Mouse (Mus musculus) c-Kit-positive CD71-positive TER-119-negative erythroid progenitor cells, embryonic 14.5 days (primary cell): ENCODE measurements around the gene Apbb2.

Experiments used
- DNase-seq: peaks from one replicate; pipeline ENCODE4 v3.0.0-alpha.2; 2013; ENCODE audit warnings: low read depth

The Apbb2 gene

DNA sequence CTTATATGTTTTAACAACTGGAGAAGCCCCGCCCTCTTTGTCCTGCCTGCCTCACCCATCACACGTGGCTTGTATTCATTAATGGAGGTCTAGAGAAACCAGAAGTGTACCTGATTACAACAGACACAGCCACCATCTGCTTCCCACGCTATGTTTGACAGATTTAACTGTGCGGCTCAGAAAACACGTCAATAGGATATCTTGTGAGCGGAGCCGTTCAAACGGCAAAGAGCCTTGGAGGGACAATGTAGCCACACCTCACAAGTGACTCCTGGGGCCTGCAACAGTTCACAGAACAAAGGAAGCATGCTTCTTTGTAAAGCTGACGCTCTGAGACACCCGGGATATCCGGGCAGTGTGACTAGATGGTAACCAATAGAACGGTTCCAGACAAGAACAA, 145.0 kb downstream of the Apbb2 start:
- DNase-seq, result no peak

DNA sequence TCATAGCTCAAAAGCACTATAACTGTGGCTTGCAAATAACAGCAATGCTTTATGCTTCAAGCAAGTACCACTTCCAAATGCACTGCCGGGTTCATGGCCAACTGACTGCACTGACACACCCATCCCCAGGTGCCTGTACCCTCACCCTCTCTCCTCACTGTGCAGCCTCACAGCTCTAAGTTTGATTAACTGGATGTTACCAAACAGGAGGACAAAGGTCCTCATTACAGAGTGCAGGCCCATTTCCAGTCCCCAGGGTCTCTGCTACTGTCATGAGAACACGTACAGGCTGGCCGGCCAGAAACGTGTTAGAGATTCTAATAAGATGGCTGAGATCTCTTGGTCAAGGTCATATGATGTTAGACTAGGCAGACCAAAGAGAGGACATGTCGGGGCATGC, 147.7 kb downstream of the Apbb2 start:
- DNase-seq, result no peak

- DNase-seq, result no peak
Observed at GRCm38 (mm10) chr5:66469685-66470084, 148.9 kb downstream of the Apbb2 start.

GRCm38 (mm10) chr5:66468331-66469001, 150.1 kb downstream of the Apbb2 start:
- DNase-seq, result no peak

GRCm38 (mm10) chr5:66462665-66463064, 155.9 kb downstream of the Apbb2 start:
- no peak for DNase-seq

- no peak for DNase-seq
Observed at GRCm38 (mm10) chr5:66458851-66459250, 159.7 kb downstream of the Apbb2 start.

DNA sequence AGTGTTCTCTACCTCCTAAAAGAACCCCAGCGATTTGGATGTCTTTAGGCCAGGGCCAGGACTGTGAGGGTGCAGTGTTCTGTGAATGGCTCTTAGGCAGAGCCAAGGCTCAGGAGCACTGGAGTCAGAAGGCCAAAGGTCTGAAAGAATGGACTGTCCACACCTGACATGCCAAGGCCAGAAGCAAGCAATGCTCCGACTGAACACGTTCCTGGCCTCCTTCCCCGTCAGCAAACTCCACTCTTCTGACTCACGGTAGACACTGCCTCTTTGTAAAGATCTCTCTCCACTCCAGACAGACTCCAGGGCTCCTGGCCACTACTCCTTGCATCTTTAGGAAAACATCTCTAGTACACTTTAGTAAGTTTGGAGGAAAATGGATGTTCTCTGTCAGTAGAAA, 163.3 kb downstream of the Apbb2 start:
- no peak for DNase-seq

- DNase-seq, result no peak
Observed at GRCm38 (mm10) chr5:66454826-66455225, 163.8 kb downstream of the Apbb2 start.

GRCm38 (mm10) chr5:66453106-66453505, 165.5 kb downstream of the Apbb2 start:
- no peak for DNase-seq

DNA sequence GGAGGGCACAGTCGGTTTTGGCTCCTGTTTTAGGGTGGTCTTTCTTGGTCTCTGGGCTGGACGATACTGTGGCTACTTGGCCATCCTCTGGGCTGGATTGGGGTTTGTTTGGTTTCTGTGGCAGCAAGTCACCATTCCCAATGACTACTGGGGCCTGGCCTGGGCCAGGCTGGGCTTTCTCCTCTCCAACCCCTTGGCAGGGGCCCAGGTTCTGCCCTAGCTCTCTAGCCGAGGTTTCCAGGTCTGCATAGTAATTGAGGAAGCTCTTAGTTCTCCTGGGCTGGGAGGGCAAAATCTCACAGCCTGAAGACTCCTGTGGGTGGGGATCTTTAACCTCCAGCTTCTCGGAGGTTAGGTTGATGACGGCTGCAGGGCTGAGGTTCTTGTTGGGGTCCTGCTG, 167.0 kb downstream of the Apbb2 start:
- no peak for DNase-seq

DNA sequence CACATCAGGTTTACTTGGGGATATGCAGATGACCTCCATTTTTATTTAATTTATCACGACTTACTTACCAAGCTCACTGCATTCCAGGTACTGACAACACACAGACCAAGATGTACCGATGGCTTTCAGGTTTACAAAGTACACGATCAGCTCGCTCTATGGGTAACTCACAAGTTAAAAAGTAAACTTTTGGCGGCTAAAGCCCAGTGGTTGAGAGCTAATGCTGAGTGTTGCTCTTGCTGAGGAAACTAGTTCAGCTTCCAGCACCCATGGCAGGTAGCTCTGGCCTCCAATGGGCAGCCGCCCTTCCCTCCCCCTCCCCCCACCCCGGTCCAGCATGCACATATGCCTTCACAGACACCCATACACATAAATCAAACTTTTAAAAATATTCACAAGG, 173.1 kb downstream of the Apbb2 start:
- no peak for DNase-seq

GRCm38 (mm10) chr5:66442260-66442659, 176.3 kb downstream of the Apbb2 start:
- no peak for DNase-seq

- no peak for DNase-seq
Observed at GRCm38 (mm10) chr5:66436791-66437246, 181.8 kb downstream of the Apbb2 start.

DNA sequence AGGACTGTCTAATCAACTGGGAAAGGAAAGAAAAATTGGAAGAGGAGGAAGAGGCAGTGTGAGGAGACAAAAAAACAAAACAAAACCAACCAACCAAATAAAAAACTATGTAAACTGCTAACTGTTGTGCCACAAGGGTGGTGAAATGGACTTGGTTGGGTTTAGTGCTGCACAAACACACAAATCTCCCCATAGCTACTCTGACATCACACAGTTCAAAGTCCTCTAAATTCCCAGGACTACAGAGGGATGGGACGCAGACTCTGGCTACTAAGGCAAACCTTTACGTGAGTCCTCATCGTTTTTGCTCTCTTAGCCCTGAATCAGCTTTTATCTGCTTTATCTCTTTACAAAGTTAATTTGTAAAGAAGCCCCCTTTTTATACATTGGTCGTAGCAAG, 183.4 kb downstream of the Apbb2 start:
- DNase-seq, result no peak

GRCm38 (mm10) chr5:66429076-66429475, 189.5 kb downstream of the Apbb2 start:
- DNase-seq, result no peak

GRCm38 (mm10) chr5:66428071-66428470, 190.5 kb downstream of the Apbb2 start:
- no peak for DNase-seq

DNA sequence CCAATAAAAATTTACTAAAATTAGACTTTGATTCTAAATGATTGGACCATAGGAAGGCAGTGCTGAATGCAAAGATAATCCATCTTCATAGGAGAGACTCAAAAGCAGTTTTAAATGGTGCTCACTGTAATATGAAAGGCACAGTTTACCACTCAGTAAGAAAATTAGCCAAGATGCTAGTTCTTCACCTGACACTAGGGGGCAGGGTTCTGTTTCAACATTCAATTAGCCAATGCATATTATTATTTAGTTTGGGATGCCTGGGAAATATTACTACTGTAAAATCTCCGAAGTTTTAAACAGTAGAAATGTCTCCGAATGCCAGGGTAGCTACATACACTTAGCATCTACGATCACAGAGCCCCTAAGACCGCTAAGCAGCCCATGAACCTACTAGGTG, 194.7 kb downstream of the Apbb2 start:
- no peak for DNase-seq

- no peak for DNase-seq
Observed at GRCm38 (mm10) chr5:66423466-66423865, 195.1 kb downstream of the Apbb2 start.

GRCm38 (mm10) chr5:66421954-66422353, 196.6 kb downstream of the Apbb2 start:
- no peak for DNase-seq

- no peak for DNase-seq
Observed at GRCm38 (mm10) chr5:66421230-66421629, 197.4 kb downstream of the Apbb2 start.

GRCm38 (mm10) chr5:66420011-66420410, 198.6 kb downstream of the Apbb2 start:
- DNase-seq, result no peak

DNA sequence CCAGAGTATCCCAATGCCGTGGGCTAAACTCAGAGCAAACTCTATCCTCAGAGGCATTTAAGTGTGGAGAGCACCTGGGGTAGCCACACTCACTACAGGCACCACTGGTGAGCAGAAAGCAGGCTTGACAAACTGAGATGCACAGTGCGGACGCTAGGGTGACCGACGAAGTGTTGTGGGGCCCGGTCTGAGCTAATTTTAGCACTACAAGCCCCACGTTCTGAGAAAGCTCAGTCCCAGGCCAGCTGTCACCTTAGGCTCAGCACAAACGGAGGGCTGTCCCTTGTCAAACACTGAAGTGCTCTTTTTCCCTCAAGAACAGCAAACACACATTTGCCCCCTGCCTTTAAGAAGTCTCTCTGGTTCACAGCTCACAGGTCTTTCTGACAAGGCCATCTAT, 201.3 kb downstream of the Apbb2 start:
- no peak for DNase-seq

DNA sequence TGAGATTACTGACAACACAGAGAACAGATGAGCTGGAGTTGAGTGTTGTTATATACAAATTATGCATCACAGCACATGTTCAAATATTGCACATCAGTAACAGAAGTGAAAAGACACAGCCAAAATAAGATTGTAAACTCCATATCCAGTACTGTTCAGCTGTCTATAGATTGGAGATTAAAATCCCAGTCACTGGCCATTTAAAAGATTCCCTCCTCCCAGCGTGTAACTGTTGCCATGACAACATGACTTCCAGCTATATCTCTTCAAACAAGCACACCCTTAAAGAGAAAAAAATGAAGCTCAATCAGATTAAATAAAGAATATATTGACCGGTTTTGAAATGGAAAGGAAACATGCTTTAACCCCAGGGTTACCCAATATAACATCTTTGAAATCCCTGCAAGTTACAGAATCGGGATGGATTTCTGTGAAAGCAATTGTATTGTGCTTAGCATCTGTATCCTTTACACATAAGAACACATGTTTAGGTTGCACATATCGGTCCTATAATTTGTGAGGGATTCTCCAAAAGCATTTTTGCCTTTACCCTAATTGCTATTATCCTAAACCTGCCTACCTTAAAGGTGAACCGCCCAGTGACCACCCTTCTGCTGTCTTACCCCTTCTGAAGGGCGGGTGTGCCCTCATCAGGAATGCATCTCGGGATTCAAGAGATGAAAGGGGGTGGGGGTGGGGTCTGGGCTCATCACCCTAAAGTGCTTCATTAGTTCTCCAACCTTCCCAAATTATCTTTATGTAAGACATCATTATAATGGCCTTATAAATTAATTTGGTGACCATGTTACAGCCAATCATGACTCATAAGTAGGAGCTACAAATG, 202.7 kb downstream of the Apbb2 start:
- DNase-seq, result no peak
